Mouse (Mus musculus) bone marrow macrophage, adult 2 months (primary cell): ENCODE data around the gene Adgrl1.

Experiments
- CTCF ChIP-seq: IDR thresholded peaks from 2 replicates; pipeline ENCODE4 v1.5.1; 2012; ENCODE audit warnings: low read depth, mild to moderate bottlenecking, low read length, moderate library complexity
- POLR2A ChIP-seq: IDR thresholded peaks from 2 replicates; pipeline ENCODE4 v1.6.1; 2012; ENCODE audit warnings: mild to moderate bottlenecking, low read depth, low read length, borderline replicate concordance

- TF ChIP-seq POLR2A (no peak), CTCF (no peak)
Measured at GRCm38 (mm10) chr8:83897211-83897610, 2.7 kb upstream of the Adgrl1 start.
